Mouse (Mus musculus) lung, embryonic 16.5 days (tissue): ENCODE measurements at regions not wholly inside any gene's neighbourhood (a gene's known extent, or its start where the extent isn't known, plus 50 kb on each side); places are given as distances from the start of the nearest gene placed in this dataset.

Source experiments
- ATAC-seq: fragments of 200-750 bp; cut with Nextera tagmentation; 2 replicates; pipeline ENCODE4 v1.8.0; 2017; ENCODE audit warnings: low read depth, mild to moderate bottlenecking, moderate library complexity
- H3K27ac ChIP-seq: fragments of 300-500 bp; sonication (generic); 2 replicates; pipeline ENCODE4 v1.5.1; 2014; ENCODE audit warnings: mild to moderate bottlenecking, control low read depth, low read length
- H3K27me3 ChIP-seq: fragments of 300-500 bp; sonication (generic); 2 replicates; pipeline ENCODE4 v1.6.1; 2014; ENCODE audit warnings: low read depth, low read length, mixed read lengths; ENCODE audit not compliant: control insufficient read depth, insufficient read depth
- H3K36me3 ChIP-seq: fragments of 300-500 bp; sonication (generic); 2 replicates; pipeline ENCODE4 v1.6.1; 2014; ENCODE audit warnings: low read length; ENCODE audit not compliant: control insufficient read depth, insufficient read depth
- H3K4me1 ChIP-seq: fragments of 300-500 bp; sonication (generic); replicated peaks from 2 replicates; pipeline ENCODE4 v1.6.1; 2014; ENCODE audit warnings: low read length, mixed read lengths; ENCODE audit not compliant: control insufficient read depth, insufficient read depth
- H3K4me2 ChIP-seq: fragments of 300-500 bp; sonication (generic); 2 replicates; pipeline ENCODE4 v1.6.1; 2014; ENCODE audit warnings: low read depth, low read length, control low read depth
- H3K4me3 ChIP-seq: fragments of 300-500 bp; sonication (generic); 2 replicates; pipeline ENCODE4 v1.5.1; 2014; ENCODE audit warnings: mild to moderate bottlenecking, low read length, control low read depth
- H3K9ac ChIP-seq: fragments of 300-500 bp; sonication (generic); 2 replicates; pipeline ENCODE4 v1.6.1; 2014; ENCODE audit warnings: low read length, control low read depth
- H3K9me3 ChIP-seq: fragments of 300-500 bp; sonication (generic); 2 replicates; pipeline ENCODE4 v1.6.1; 2016; ENCODE audit warnings: low read length; ENCODE audit not compliant: control insufficient read depth
- WGBS: fragments of 180-500 bp; shearing (Covaris S2); extraction: QIAGEN DNeasy Blood & Tissue Kit; methylation state at CpG from one replicate; pipeline ENCODE4 v1.1.7; 2014; 5-methylcytosine and 5-hydroxymethylcytosine counted together

GRCm38 (mm10) chr6:51129591-51129990 lies 302.9 kb upstream of the Nfe2l3 start:
- peak overlapping the region; percentile 34 for H3K4me3 ChIP-seq

GRCm38 (mm10) chr6:51144762-51145161 lies 287.7 kb upstream of the Nfe2l3 start:
- Histone ChIP-seq H3K27ac (no peak overlapping the region), H3K4me3 (no peak overlapping the region), H3K4me1 (no peaks in the 10 kb centered on the region; the same call in 1 of the 2 replicates), H3K9ac (no peak overlapping the region), H3K4me2 (no peak overlapping the region), H3K9me3 (no peaks in the 10 kb centered on the region), H3K36me3 (no peaks in the 10 kb centered on the region), H3K27me3 (no peaks in the 10 kb centered on the region)
- WGBS: 33% methylated on average over 11 of the region's 11 CpGs
- no peak for ATAC-seq

More at GRCm38 (mm10) chr6:51129591-51129990, 302.9 kb upstream of the Nfe2l3 start:
- no peak overlapping the region for H3K27ac ChIP-seq
- 0 out of 2 replicates have a peak, but pooled peaks cover 2% of the 10 kb centered on the region for H3K4me1 ChIP-seq
- peak overlapping the region; percentile 26; the same call in 1 of the 2 replicates for H3K9ac ChIP-seq
- no peaks in the 10 kb centered on the region for H3K27me3 ChIP-seq
- no peaks in the 10 kb centered on the region for H3K9me3 ChIP-seq
- peak overlapping the region; percentile 47 for H3K4me2 ChIP-seq
- H3K36me3 ChIP-seq: no peaks in the 10 kb centered on the region
- no peak for ATAC-seq
- 68% methylated on average over 14 of the region's 14 CpGs for WGBS

- 69% methylated on average over 4 of the region's 4 CpGs for whole genome bisulfite sequencing
- H3K9me3 ChIP-seq: no peaks in the 10 kb centered on the region
These were observed 286.6 kb upstream of the Nfe2l3 start for GRCm38 (mm10) chr6:51145863-51146262.

GRCm38 (mm10) chr6:51148821-51149220 lies 283.6 kb upstream of the Nfe2l3 start:
- Histone ChIP-seq H3K36me3 (no peaks in the 10 kb centered on the region), H3K9me3 (no peaks in the 10 kb centered on the region), H3K27ac (no peak overlapping the region), H3K4me2 (no peak overlapping the region), H3K9ac (no peak overlapping the region), H3K4me3 (no peak overlapping the region), H3K27me3 (no peaks in the 10 kb centered on the region), H3K4me1 (no peaks in the 10 kb centered on the region; the same call in 1 of the 2 replicates)
- ATAC-seq: no peak
- 84% methylated on average over 9 of the region's 9 CpGs for WGBS

More at GRCm38 (mm10) chr6:51145863-51146262, 286.6 kb upstream of the Nfe2l3 start:
- H3K27ac ChIP-seq: no peak overlapping the region
- H3K27me3 ChIP-seq: no peaks in the 10 kb centered on the region
- no peak overlapping the region for H3K9ac ChIP-seq
- no peak overlapping the region for H3K4me3 ChIP-seq
- no peak overlapping the region for H3K4me2 ChIP-seq
- no peaks in the 10 kb centered on the region for H3K36me3 ChIP-seq
- no peaks in the 10 kb centered on the region; the same call in 1 of the 2 replicates for H3K4me1 ChIP-seq
- ATAC-seq: no peak

GRCm38 (mm10) chr6:51150066-51150465 lies 282.4 kb upstream of the Nfe2l3 start:
- H3K27me3 ChIP-seq: no peaks in the 10 kb centered on the region
- no peak overlapping the region for H3K9ac ChIP-seq
- no peak overlapping the region for H3K27ac ChIP-seq
- no peaks in the 10 kb centered on the region; the same call in 1 of the 2 replicates for H3K4me1 ChIP-seq
- H3K9me3 ChIP-seq: no peaks in the 10 kb centered on the region
- H3K36me3 ChIP-seq: no peaks in the 10 kb centered on the region
- no peak for ATAC-seq
- H3K4me2 ChIP-seq: no peak overlapping the region
- 65% methylated on average over 2 of the region's 2 CpGs for WGBS
- no peak overlapping the region for H3K4me3 ChIP-seq

GRCm38 (mm10) chr6:51150486-51150885 lies 282.0 kb upstream of the Nfe2l3 start:
- ATAC-seq: no peak
- Histone ChIP-seq H3K4me3 (no peak overlapping the region), H3K9me3 (no peaks in the 10 kb centered on the region), H3K36me3 (no peaks in the 10 kb centered on the region), H3K9ac (no peak overlapping the region), H3K4me1 (no peaks in the 10 kb centered on the region; the same call in 1 of the 2 replicates), H3K4me2 (no peak overlapping the region), H3K27ac (no peak overlapping the region), H3K27me3 (no peaks in the 10 kb centered on the region)
- WGBS: 69% methylated on average over 7 of the region's 7 CpGs

GRCm38 (mm10) chr6:51150916-51151315 lies 281.6 kb upstream of the Nfe2l3 start:
- Histone ChIP-seq H3K9ac (no peak overlapping the region), H3K4me3 (no peak overlapping the region), H3K4me1 (no peaks in the 10 kb centered on the region; the same call in 1 of the 2 replicates), H3K36me3 (no peaks in the 10 kb centered on the region), H3K27ac (no peak overlapping the region), H3K9me3 (no peaks in the 10 kb centered on the region), H3K4me2 (no peak overlapping the region), H3K27me3 (no peaks in the 10 kb centered on the region)
- WGBS: 88% methylated on average over 2 of the region's 2 CpGs
- no peak for ATAC-seq

GRCm38 (mm10) chr6:51156836-51157370 lies 275.6 kb upstream of the Nfe2l3 start:
- H3K4me1 ChIP-seq: peaks cover 9% of the 10 kb centered on the region; the same call in 1 of the 2 replicates
- H3K27ac ChIP-seq: 0 out of 2 replicates have a peak overlapping the region, but pooled peaks have one; percentile 22
- H3K9ac ChIP-seq: no peak overlapping the region
- H3K4me2 ChIP-seq: no peak overlapping the region
- no peaks in the 10 kb centered on the region for H3K36me3 ChIP-seq
- no peaks in the 10 kb centered on the region for H3K27me3 ChIP-seq
- 43% methylated on average over 8 of the region's 8 CpGs for WGBS
- H3K9me3 ChIP-seq: no peaks in the 10 kb centered on the region
- no peak overlapping the region for H3K4me3 ChIP-seq
- ATAC-seq: peak; percentile 52; the same call in 1 of the 2 replicates

GRCm38 (mm10) chr6:51161149-51161548 lies 271.3 kb upstream of the Nfe2l3 start:
- Histone ChIP-seq H3K4me2 (no peak overlapping the region), H3K9me3 (no peaks in the 10 kb centered on the region), H3K27me3 (no peaks in the 10 kb centered on the region), H3K36me3 (no peaks in the 10 kb centered on the region), H3K9ac (no peak overlapping the region), H3K4me3 (no peak overlapping the region), H3K27ac (no peak overlapping the region), H3K4me1 (peaks cover 18% of the 10 kb centered on the region)
- no peak for ATAC-seq
- WGBS: 70% methylated on average over 6 of the region's 6 CpGs
